Mouse (Mus musculus): ENCODE measurements at regions not wholly inside any gene's neighbourhood (a gene's known extent, or its start where the extent isn't known, plus 50 kb on each side); places are given as distances from the start of the nearest gene placed in this dataset.
"Not testable (repeated sequence)": the region's sequence is repeated elsewhere in the genome, so short reads cannot be mapped to it uniquely, and the experiment has no call there.

GRCm38 (mm10) chr14:52791828-52792227 is 296.3 kb upstream of the Olfr1507 start:
- DNase-seq = not testable (repeated sequence)

- DNase-seq = not testable (repeated sequence)
Observed at GRCm38 (mm10) chr14:52782832-52783231, 287.3 kb upstream of the Olfr1507 start.

- not testable (repeated sequence) for DNase-seq
Observed at GRCm38 (mm10) chr14:52775816-52776215, 280.3 kb upstream of the Olfr1507 start.

- DNase-seq = not testable (repeated sequence)
Observed at GRCm38 (mm10) chr14:52769450-52769849, 273.9 kb upstream of the Olfr1507 start.

- DNase-seq = not testable (repeated sequence)
Observed at GRCm38 (mm10) chr14:52752159-52752558, 256.6 kb upstream of the Olfr1507 start.

GRCm38 (mm10) chr14:52726680-52727079 is 231.1 kb upstream of the Olfr1507 start:
- DNase-seq = not testable (repeated sequence)

- DNase-seq = not testable (repeated sequence)
Observed at GRCm38 (mm10) chr14:52724988-52725387, 229.4 kb upstream of the Olfr1507 start.

- no peak for DNase-seq
Observed at GRCm38 (mm10) chr14:52720640-52721039, 225.1 kb upstream of the Olfr1507 start.

GRCm38 (mm10) chr14:52700851-52701250 is 205.3 kb upstream of the Olfr1507 start:
- DNase-seq = not testable (repeated sequence)

GRCm38 (mm10) chr14:52683636-52684035 is 188.1 kb upstream of the Olfr1507 start:
- DNase-seq = not testable (repeated sequence)

- no peak for DNase-seq
Observed at GRCm38 (mm10) chr14:52654355-52654754, 158.8 kb upstream of the Olfr1507 start.

GRCm38 (mm10) chr14:52638179-52638578 is 142.6 kb upstream of the Olfr1507 start:
- no peak for DNase-seq

GRCm38 (mm10) chr14:52622184-52622583 is 126.6 kb upstream of the Olfr1507 start:
- no peak for DNase-seq

GRCm38 (mm10) chr14:52580319-52580718 is 84.8 kb upstream of the Olfr1507 start:
- DNase-seq = no peak

GRCm38 (mm10) chr14:52566920-52567319 is 71.4 kb upstream of the Olfr1507 start:
- DNase-seq = no peak

- DNase-seq = no peak
Observed at GRCm38 (mm10) chr14:52565606-52566005, 70.1 kb upstream of the Olfr1507 start.

GRCm38 (mm10) chr14:52556340-52556739 is 60.8 kb upstream of the Olfr1507 start:
- not testable (repeated sequence) for DNase-seq

- DNase-seq = no peak
Observed at GRCm38 (mm10) chr14:52553399-52553798, 57.9 kb upstream of the Olfr1507 start.

- no peak for DNase-seq
Observed at GRCm38 (mm10) chr14:52547933-52548332, 52.4 kb upstream of the Olfr1507 start.
